Mouse (Mus musculus): ENCODE results near the gene Bag6.

The Bag6 gene

GRCm38 (mm10) chr17:35147922-35148639, 13.1 kb downstream of the Bag6 start:
- no peak for DNase-seq

DNA sequence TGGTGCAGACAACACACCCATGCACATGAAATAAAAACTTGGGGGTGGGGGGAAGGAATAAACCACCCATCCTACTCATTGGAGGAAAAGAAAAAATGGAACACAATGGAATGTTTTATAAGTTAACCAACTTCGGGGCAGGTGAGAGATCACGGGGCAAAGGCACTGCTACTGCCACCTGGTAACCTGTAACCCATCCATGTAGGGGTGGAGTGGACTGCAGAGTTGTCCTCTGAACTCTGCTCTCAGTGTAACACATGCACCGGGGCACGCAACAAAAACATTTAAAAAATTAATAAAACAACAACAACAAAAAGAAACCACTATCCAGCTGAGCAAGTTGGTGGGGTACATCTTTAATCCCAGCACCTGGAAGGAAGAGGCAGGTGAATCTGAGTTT, 17.1 kb downstream of the Bag6 start:
- no peak for DNase-seq

DNA sequence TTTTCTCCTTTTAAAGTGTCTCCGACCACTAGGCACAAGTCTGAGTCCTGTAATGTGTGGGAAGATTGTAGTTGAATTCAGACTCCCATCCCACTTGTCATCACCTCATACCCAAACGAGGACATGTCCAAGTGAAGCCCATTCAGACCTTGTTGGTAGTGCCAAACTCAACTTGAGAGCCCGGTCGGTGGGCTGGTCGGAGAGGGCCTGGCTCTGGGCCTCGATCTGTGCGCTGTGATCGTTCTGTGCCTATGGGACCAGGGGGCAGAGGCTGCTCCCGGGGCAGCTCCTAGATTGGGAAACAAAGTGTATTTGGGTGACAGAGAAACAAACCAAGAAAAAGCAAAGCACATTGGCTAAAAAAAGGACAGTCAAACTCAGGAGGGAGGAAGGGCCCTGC, 18.1 kb downstream of the Bag6 start:
- no peak for DNase-seq

DNA sequence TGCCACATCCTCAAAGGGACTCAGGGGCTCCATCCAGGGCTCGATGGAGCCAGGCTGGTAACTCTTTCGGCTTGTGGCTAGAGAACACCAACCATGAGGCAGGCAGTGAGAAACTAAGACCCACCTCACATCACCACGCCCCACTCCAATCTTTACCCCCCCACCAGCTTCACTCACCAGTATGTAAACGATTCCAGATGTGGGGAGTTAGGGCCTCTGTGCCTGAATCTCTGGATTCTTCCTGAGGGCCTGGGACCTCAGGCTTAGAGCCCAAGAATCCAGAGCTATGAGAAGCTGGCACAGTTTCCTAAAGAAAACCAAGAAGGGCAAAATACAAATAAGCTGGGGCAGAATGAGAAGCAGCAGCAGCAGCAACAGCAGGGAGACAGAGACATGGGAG, 19.0 kb downstream of the Bag6 start:
- DNase-seq: no peak

DNA sequence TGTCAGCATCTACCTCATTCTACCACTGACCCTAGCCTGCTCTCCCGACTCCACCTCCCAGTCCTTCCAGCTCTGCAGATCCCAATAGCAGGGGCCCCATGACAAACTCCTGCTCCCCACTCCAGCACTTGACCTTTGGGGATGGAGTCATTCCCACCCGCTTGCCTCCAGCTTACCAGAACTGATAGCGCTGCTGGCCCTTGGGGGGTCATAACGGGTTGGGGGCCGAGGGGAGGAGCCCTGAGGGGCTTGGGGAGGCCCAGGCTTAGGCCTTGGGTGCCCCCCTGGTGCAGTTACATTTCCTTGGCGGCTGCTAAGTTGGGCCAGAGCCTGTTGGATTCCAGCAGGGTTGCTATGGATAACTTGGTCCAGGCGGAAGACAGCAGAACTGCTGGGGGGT, 19.6 kb downstream of the Bag6 start:
- no peak for DNase-seq

- DNase-seq: no peak
These were observed 20.5 kb downstream of the Bag6 start for GRCm38 (mm10) chr17:35155451-35155850.

DNA sequence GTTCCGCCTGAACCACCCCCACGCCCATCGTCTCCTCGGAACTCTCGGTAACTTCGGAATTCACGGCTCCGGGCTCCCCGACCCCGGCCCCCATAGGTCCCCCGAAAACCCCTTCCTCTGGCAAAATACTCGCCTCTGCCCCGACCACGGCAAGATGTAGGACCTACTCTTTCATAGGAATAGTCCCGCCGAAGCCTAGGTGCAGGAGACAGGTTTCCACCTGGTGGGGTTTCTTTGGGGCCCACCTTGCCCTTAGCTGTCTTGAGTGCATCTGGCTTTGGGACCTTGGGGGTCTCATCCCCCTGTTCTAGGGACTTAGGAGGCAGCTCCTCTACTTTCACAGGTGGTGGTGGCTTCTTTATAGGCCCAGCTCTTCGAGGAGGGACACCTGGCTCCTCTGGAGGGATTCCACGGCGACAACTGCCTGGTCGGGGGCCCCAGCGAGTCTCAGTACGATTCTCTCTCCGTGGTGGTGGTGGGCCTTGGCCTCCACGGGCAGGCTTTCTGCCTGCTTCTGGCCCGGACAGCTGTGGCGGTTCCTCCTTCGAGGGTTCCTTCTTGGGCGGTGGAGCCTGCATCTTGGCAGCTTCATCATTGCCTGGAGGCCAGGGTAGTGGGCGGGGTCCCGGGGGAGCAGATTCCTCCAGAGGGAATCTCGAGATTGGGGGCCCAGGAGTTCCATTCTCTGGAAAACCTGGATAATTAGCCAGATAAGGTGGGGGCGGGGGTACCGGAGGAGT, 21.7 kb downstream of the Bag6 start:
- DNase-seq: no peak

GRCm38 (mm10) chr17:35157254-35157653, 22.3 kb downstream of the Bag6 start:
- DNase-seq: no peak

- DNase-seq: no peak
These were observed 22.7 kb downstream of the Bag6 start for GRCm38 (mm10) chr17:35157661-35158175.

DNA sequence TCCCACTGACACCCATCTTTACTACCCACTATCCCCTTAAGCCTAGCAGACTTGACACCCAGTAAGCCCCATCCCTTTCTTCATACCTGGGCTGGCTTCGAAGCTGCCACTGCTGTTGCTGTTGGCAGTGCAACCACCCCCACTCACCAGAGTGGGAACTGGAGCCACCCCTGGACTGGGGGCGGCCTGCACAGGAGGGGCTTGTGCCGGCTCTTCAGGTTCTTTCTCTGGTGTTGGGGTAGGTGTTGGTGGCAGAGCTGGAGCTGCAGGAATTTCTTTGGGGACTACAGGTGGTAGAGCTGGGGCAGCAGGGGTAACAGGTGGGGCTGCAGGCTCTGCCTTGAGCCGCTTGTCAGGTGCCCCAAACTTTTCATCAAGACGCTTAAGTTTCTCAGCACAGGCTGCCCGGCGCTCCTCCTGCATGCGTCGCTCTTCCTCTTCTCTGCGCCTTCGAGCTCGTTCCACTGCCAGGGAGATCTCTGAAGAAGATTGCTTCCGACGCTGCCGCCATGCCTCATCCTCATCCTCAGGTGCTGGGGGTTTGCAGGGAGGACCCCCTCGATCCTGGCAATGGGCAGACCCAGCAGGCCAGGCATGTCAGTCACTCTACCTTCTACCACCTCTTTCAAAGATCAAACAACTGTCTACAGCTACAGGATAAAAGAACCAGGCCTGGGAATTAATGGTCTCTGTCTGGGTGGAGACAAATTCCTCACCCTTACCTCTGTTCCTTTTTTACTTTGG, 24.0 kb downstream of the Bag6 start:
- no peak for DNase-seq

DNA sequence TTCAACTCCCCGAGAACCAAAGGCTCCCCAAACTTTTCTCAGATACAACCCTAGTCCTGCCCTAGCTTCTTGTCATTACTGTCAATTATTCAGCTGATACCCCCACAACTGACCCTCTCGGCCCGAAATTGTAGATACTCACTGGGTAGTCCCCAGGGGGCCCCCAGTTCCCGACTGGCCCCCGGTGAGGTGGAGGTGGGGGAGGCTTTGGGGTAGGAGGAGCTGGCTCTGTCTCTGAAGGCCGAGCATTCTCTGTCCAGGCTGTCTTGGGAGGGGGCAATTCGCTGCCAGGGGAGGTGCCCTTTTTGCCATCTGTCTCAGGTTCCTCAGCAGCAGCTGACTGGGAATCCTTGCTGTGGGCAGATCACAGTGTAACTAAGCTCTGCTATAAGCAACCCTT, 24.7 kb downstream of the Bag6 start:
- peak; percentile 15 for DNase-seq

DNA sequence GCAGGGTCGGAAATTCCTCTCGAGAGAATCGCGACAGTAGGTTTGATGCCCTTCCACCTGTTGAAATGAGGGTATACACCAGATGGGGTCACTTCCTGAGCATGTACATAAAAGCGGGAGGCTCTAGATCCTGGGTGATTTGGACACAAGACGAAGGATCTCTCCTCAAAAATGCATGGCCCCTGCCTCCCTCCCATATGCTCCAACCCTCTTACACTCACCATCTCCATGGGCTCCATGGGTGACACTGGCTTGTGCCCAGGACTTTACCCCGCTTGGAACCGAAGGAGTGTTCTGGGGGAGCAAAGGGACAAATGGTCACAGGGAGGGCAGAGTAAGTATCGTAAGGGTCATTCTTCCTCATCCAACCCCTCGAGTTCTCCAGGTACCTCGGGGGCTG, 26.4 kb downstream of the Bag6 start:
- DNase-seq: peak; percentile 28

DNA sequence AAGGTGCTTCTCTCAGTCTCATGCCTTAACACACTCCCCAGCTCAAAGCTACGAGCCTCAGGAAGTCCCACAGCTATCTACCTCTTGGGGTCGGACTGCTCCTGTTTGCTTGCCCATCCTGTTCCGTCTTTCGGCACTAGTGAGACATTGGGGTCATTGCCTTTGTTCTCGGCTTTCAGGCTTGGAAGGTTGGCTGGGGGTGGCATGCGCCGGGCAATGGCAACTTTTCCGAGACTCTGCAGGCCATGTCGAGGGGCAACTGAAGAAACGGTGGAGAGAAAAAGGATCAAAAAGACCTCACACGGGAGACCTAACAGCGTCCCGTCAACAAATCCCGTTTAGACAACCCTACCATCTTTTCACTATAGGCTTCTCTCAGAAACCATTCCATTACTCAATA, 27.1 kb downstream of the Bag6 start:
- DNase-seq: peak; percentile 20

GRCm38 (mm10) chr17:35162730-35163129, 27.8 kb downstream of the Bag6 start:
- DNase-seq: peak; percentile 41

- DNase-seq: peak; percentile 38
These were observed 28.5 kb downstream of the Bag6 start for GRCm38 (mm10) chr17:35163326-35164081.

GRCm38 (mm10) chr17:35164218-35164567, 29.2 kb downstream of the Bag6 start:
- DNase-seq: no peak

- DNase-seq: peak; percentile 99
These were observed 29.8 kb downstream of the Bag6 start, which contains the start of gene Prrc2a for GRCm38 (mm10) chr17:35164568-35165450. Prrc2a (minus strand) TSS chr17:35164897.

DNA sequence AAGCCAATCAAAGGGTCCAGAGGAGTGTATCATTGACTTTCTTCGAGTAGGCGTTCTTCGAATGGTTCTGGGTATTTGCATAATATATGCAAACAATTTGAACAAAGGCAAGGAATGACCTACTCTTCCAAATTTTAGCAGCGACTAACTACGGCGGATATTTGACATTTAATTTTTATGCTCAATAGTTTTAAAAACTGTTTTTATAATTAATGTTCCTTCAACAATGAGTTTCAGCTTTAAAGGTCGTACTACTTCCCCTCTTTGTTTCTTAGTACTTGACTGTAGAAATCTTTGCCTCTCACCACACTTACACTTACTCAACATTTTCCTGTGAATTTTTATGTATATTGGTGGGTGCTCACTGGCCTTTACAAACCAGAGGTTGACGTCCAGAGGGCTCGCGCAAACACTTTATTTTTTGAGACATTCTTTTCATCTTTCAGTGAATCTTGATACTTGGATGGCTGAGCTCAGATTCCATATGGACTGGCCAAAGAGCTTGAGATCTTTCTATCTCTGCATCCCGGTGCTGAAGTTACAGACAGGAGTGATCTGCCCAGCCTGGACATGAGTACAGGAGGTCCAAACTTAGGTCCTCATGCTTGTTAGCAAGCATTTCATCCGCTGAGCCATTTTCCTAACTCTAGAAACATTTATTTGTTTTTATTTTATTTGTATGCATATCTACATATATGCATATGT, 30.6 kb downstream of the Bag6 start:
- peak; percentile 32 for DNase-seq

- DNase-seq: peak; percentile 75
These were observed 31.5 kb downstream of the Bag6 start for GRCm38 (mm10) chr17:35166352-35167035.

DNA sequence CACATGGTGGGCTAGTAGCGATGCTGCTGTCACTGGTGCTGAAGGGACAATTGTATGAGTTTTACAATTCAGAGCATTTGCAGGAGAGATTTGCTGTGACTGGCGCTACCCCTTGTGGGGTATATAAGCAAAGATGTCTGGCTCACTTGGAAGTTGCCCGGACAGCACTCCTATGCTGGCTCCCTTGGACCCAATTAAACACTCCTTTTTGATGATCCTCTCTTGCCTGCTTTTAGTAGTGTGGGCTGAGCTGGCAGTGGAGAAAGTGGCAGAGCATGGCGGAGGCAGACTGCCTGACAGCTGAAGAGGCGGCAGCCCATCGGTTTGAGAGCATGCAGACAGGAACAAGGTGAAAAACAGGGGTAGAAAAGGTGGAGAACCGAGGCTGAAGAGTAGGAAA, 32.8 kb downstream of the Bag6 start:
- DNase-seq: peak; percentile 12
